Comparison of ENCODE assay signal across 8 mouse cellular contexts in genomic region chr2:72117138-72118011, GRCm38 (mm10).
DNase-seq lines count a peak whose midpoint lies in the region; ATAC-seq and TF ChIP-seq lines count a peak whose summit lies in the region.

No protein-coding gene starts in this region.

- H3K27me3 ChIP-seq in forebrain, embryonic 14.5 days (replicated peaks; ENCODE audit: control insufficient read depth, insufficient read depth, low read length) = no peaks in the 10 kb centered on the region
- no peaks in the 10 kb centered on the region for H3K27me3 ChIP-seq in forebrain, embryonic 11.5 days (ENCODE audit: control insufficient read depth, insufficient read depth, low read length)

- no peaks in the 10 kb centered on the region for H3K9me3 ChIP-seq in forebrain, embryonic 14.5 days (replicated peaks; ENCODE audit: control insufficient read depth, low read length)
- H3K9me3 ChIP-seq in forebrain, embryonic 11.5 days (ENCODE audit: control insufficient read depth, low read length) = no peaks in the 10 kb centered on the region

- H3K4me3 ChIP-seq in layer of hippocampus, adult 2 months = no peak overlapping the region
- H3K4me3 ChIP-seq in forebrain, embryonic 14.5 days (ENCODE audit: low read depth, low read length) = no peak overlapping the region
- no peak overlapping the region for H3K4me3 ChIP-seq in forebrain, embryonic 11.5 days (ENCODE audit: low read depth, low read length)

- no peak overlapping the region for H3K4me2 ChIP-seq in forebrain, embryonic 14.5 days (ENCODE audit: low read length)
- no peak overlapping the region for H3K4me2 ChIP-seq in forebrain, embryonic 11.5 days (ENCODE audit: low read depth, low read length, severe bottlenecking)

- peak overlapping the region; percentile 58; the same call in 1 of the 2 replicates for H3K27ac ChIP-seq in layer of hippocampus, adult 2 months
- H3K27ac ChIP-seq in forebrain, embryonic 14.5 days (ENCODE audit: low read depth, low read length) = no peak overlapping the region
- no peak overlapping the region for H3K27ac ChIP-seq in forebrain, embryonic 11.5 days (ENCODE audit: low read depth, low read length)

- no peak for ATAC-seq in forebrain, embryonic 14.5 days
- ATAC-seq in forebrain, embryonic 11.5 days (replicated peaks; ENCODE audit: low FRiP score) = no peak

- TF ChIP-seq CTCF in layer of hippocampus, adult 2 months (conservative IDR thresholded peaks at IDR 0.05) = no peak

- peaks cover 6% of the 10 kb centered on the region for H3K4me1 ChIP-seq in forebrain, embryonic 14.5 days (ENCODE audit: control insufficient read depth, insufficient read depth, low read length)
- peaks cover 5% of the 10 kb centered on the region for H3K4me1 ChIP-seq in forebrain, embryonic 11.5 days (replicated peaks; ENCODE audit: control insufficient read depth, insufficient read depth, low read length)

- H3K36me3 ChIP-seq in forebrain, embryonic 14.5 days (ENCODE audit: control insufficient read depth, insufficient read depth, low read length) = no peaks in the 10 kb centered on the region
- H3K36me3 ChIP-seq in forebrain, embryonic 11.5 days (ENCODE audit: control insufficient read depth, insufficient read depth, low read length) = no peaks in the 10 kb centered on the region

- WGBS in forebrain, embryonic 14.5 days = 63% methylated on average over 15 of the region's 15 CpGs
- 74% methylated on average over 15 of the region's 15 CpGs for WGBS in forebrain, embryonic 11.5 days

- no peak overlapping the region for H3K9ac ChIP-seq in forebrain, embryonic 14.5 days (ENCODE audit: low read length)
- H3K9ac ChIP-seq in forebrain, embryonic 11.5 days (ENCODE audit: low read length) = no peak overlapping the region

- intact Hi-C loops in heart, postnatal 14 days (cut with DNase I) = no loop called here

- DNase-seq in layer of hippocampus, adult 2 months (ENCODE audit: low spot score in 2 of 2) = no peak
- no peak for DNase-seq in layer of hippocampus, adult 9-11 months
- peak; percentile 69 for DNase-seq in adrenal gland, postnatal 10 days
- DNase-seq in heart, postnatal 14 days = peak; percentile 71 to 74
- DNase-seq in lung, postnatal 4 days = peak; percentile 38 to 60
- DNase-seq in urinary bladder, postnatal 14 days (ENCODE audit: low spot score) = no peak
- DNase-seq in forebrain, embryonic 14.5 days (ENCODE audit: low spot score) = no peak
- DNase-seq in forebrain, embryonic 11.5 days (ENCODE audit: low spot score) = no peak

Comparison
In these comparisons a context has a peak if more than half of its experiments do, and no peak if none do; other contexts are left out.
1. DNase-seq: peak in adrenal gland, postnatal 10 days (single experiment), heart, postnatal 14 days (2 of 2) and lung, postnatal 4 days (2 of 2); none in layer of hippocampus, adult 2 months (0 of 2), layer of hippocampus, adult 9-11 months (single experiment), urinary bladder, postnatal 14 days (single experiment), forebrain, embryonic 14.5 days (single experiment) and forebrain, embryonic 11.5 days (single experiment).